Mouse (Mus musculus): ENCODE measurements at regions not wholly inside any gene's neighbourhood (a gene's known extent, or its start where the extent isn't known, plus 50 kb on each side); places are given as distances from the start of the nearest gene placed in this dataset.

- no peak overlapping the region for H3K4me3 ChIP-seq
- WGBS = 96% methylated on average over 8 of the region's 8 CpGs
- ATAC-seq (ENCODE audit: low FRiP score, low read depth) = no peak
These were observed 267.6 kb upstream of the Zfp637 start for GRCm38 (mm10) chr6:117573371-117573770.

DNA sequence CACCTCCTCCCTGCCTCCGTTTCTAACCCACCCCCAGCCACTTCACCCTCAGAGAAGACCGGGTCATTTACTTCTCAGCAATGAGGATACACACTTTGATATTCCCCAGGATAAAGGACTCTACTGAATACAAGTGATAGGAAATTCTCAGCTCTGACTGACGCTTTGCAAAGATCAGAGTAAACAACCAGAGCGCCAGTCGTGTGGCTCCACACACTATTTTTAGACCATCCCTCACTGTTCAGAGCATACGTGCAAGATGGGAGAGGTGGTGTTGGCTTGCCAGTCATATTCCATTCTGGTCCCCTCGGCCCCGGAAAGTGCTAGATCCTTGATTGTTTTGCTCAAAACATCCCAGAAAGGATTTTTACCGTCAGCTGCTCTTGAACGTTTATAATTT, 266.8 kb upstream of the Zfp637 start:
- H3K4me1 ChIP-seq = 0 out of 2 replicates have a peak, but pooled peaks cover 2% of the 10 kb centered on the region
- no peaks in the 10 kb centered on the region for H3K27me3 ChIP-seq
- no peak overlapping the region for H3K27ac ChIP-seq (replicated peaks)
- no peaks in the 10 kb centered on the region for H3K9me3 ChIP-seq
- ATAC-seq (ENCODE audit: low FRiP score, low read depth) = no peak
- 86% methylated on average over 10 of the region's 10 CpGs for WGBS
- no peaks in the 10 kb centered on the region for H3K36me3 ChIP-seq
- no peak overlapping the region for H3K4me2 ChIP-seq (replicated peaks)
- H3K4me3 ChIP-seq = no peak overlapping the region
- H3K9ac ChIP-seq (replicated peaks) = no peak overlapping the region

More at GRCm38 (mm10) chr6:117573371-117573770, 267.6 kb upstream of the Zfp637 start:
- Histone ChIP-seq H3K27me3 (no peaks in the 10 kb centered on the region), H3K9ac (replicated peaks) (no peak overlapping the region), H3K4me2 (replicated peaks) (no peak overlapping the region), H3K36me3 (no peaks in the 10 kb centered on the region), H3K9me3 (no peaks in the 10 kb centered on the region), H3K27ac (replicated peaks) (no peak overlapping the region), H3K4me1 (0 out of 2 replicates have a peak, but pooled peaks cover 2% of the 10 kb centered on the region)

GRCm38 (mm10) chr6:117575057-117575456, 265.9 kb upstream of the Zfp637 start:
- Histone ChIP-seq H3K4me3 (no peak overlapping the region), H3K27ac (replicated peaks) (no peak overlapping the region), H3K9ac (replicated peaks) (no peak overlapping the region), H3K4me2 (replicated peaks) (no peak overlapping the region), H3K36me3 (no peaks in the 10 kb centered on the region), H3K27me3 (no peaks in the 10 kb centered on the region), H3K9me3 (no peaks in the 10 kb centered on the region), H3K4me1 (no peaks in the 10 kb centered on the region)
- WGBS = 78% methylated on average over 5 of the region's 5 CpGs
- no peak for ATAC-seq (ENCODE audit: low FRiP score, low read depth)

DNA sequence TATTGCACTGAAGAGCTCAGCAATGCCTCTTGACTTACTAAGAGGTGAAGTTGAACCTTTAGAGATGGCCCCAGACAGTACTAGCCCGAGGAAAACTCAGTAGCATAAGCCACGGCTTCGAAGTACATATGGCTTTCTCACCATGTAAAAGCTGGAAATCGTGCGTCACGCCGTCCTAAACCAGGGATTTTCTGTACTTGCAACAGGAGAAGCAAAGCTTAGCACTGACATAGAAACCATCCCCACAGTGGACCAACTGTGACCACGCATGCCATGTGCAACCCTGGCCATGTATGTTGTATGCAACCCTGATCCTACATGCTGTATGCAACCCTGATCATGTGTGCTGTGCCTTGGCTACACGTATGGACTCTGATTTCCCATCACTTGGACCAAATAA, 265.0 kb upstream of the Zfp637 start:
- H3K27me3 ChIP-seq = no peaks in the 10 kb centered on the region
- H3K9ac ChIP-seq (replicated peaks) = no peak overlapping the region
- H3K9me3 ChIP-seq = no peaks in the 10 kb centered on the region
- no peak overlapping the region for H3K27ac ChIP-seq (replicated peaks)
- H3K36me3 ChIP-seq = no peaks in the 10 kb centered on the region
- WGBS = 94% methylated on average over 9 of the region's 9 CpGs
- no peaks in the 10 kb centered on the region for H3K4me1 ChIP-seq
- ATAC-seq (ENCODE audit: low FRiP score, low read depth) = no peak
- H3K4me2 ChIP-seq (replicated peaks) = no peak overlapping the region
- no peak overlapping the region for H3K4me3 ChIP-seq

GRCm38 (mm10) chr6:117577539-117578521, 263.1 kb upstream of the Zfp637 start:
- no peak for ATAC-seq (ENCODE audit: low FRiP score, low read depth)
- H3K4me3 ChIP-seq = no peak overlapping the region
- no peak overlapping the region for H3K9ac ChIP-seq (replicated peaks)
- H3K27ac ChIP-seq (replicated peaks) = no peak overlapping the region
- H3K9me3 ChIP-seq = no peaks in the 10 kb centered on the region
- H3K27me3 ChIP-seq = no peaks in the 10 kb centered on the region
- WGBS = 80% methylated on average over 10 of the region's 10 CpGs
- no peak overlapping the region for H3K4me2 ChIP-seq (replicated peaks)
- no peaks in the 10 kb centered on the region for H3K36me3 ChIP-seq
- H3K4me1 ChIP-seq = no peaks in the 10 kb centered on the region

- H3K27me3 ChIP-seq = no peaks in the 10 kb centered on the region
- H3K9me3 ChIP-seq = no peaks in the 10 kb centered on the region
- H3K4me2 ChIP-seq (replicated peaks) = no peak overlapping the region
- 82% methylated on average over 2 of the region's 2 CpGs for WGBS
- no peaks in the 10 kb centered on the region for H3K4me1 ChIP-seq
- ATAC-seq (ENCODE audit: low FRiP score, low read depth) = no peak
- no peaks in the 10 kb centered on the region for H3K36me3 ChIP-seq
- H3K9ac ChIP-seq (replicated peaks) = no peak overlapping the region
- no peak overlapping the region for H3K27ac ChIP-seq (replicated peaks)
- H3K4me3 ChIP-seq = no peak overlapping the region
These were observed 260.0 kb upstream of the Zfp637 start for GRCm38 (mm10) chr6:117580951-117581350.

- Histone ChIP-seq H3K9me3 (no peaks in the 10 kb centered on the region), H3K4me3 (no peak overlapping the region), H3K27me3 (no peaks in the 10 kb centered on the region), H3K27ac (replicated peaks) (no peak overlapping the region), H3K4me2 (replicated peaks) (no peak overlapping the region), H3K36me3 (no peaks in the 10 kb centered on the region), H3K9ac (replicated peaks) (no peak overlapping the region), H3K4me1 (no peaks in the 10 kb centered on the region)
- no peak for ATAC-seq (ENCODE audit: low FRiP score, low read depth)
- 92% methylated on average over 11 of the region's 11 CpGs for WGBS
These were observed 257.9 kb upstream of the Zfp637 start for GRCm38 (mm10) chr6:117583121-117583520.

DNA sequence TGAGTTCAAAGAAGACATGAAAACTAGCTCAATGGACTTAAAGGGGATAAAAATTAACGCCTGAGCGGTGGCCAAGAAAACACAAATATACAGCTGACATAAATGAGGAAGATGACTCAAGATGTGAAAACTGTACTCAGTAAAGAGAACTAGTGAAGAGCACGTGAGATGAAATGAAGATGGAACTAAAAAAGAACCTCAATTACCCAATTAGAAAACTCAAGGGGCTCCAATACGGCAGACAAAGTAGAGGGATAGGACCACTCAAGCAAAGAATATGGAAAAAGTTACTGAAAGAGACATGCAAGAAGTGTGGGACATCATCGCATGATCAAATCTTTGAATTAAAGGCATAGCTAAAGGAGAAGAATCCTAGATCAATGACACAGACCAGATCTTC, 256.4 kb upstream of the Zfp637 start:
- WGBS = 89% methylated on average over 5 of the region's 5 CpGs
- H3K9me3 ChIP-seq = no peaks in the 10 kb centered on the region
- no peak overlapping the region for H3K9ac ChIP-seq (replicated peaks)
- no peaks in the 10 kb centered on the region for H3K4me1 ChIP-seq
- no peaks in the 10 kb centered on the region for H3K27me3 ChIP-seq
- no peak overlapping the region for H3K4me2 ChIP-seq (replicated peaks)
- no peak for ATAC-seq (ENCODE audit: low FRiP score, low read depth)
- H3K27ac ChIP-seq (replicated peaks) = no peak overlapping the region
- no peaks in the 10 kb centered on the region for H3K36me3 ChIP-seq
- H3K4me3 ChIP-seq = no peak overlapping the region

GRCm38 (mm10) chr6:117596166-117596840, 244.7 kb upstream of the Zfp637 start:
- H3K27me3 ChIP-seq = no peaks in the 10 kb centered on the region
- H3K4me1 ChIP-seq = no peaks in the 10 kb centered on the region
- no peak overlapping the region for H3K4me3 ChIP-seq
- H3K36me3 ChIP-seq = no peaks in the 10 kb centered on the region
- no peaks in the 10 kb centered on the region for H3K9me3 ChIP-seq
- H3K9ac ChIP-seq (replicated peaks) = no peak overlapping the region
- 84% methylated on average over 8 of the region's 8 CpGs for WGBS
- ATAC-seq (ENCODE audit: low FRiP score, low read depth) = no peak
- no peak overlapping the region for H3K4me2 ChIP-seq (replicated peaks)
- no peak overlapping the region for H3K27ac ChIP-seq (replicated peaks)

DNA sequence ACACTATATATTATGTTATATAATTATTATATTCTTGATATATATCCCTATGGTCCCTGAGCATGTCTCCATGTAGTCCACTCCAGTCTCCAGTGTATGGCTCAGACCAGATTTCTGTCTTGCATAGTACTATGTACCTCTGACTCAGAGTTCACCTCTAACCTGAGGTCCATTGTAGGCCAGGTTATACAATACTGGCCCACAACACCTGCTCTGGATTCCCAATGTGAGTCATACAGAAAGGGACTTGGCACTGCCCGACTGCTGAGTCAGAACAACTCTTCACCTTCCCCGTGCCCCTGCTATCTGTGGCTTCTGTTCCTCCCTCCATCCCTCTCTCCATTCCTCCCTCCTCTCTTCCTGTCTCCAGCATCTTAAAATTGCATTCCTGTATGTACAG, 236.1 kb upstream of the Zfp637 start:
- H3K9ac ChIP-seq (replicated peaks) = no peak overlapping the region
- no peak for ATAC-seq (ENCODE audit: low FRiP score, low read depth)
- H3K9me3 ChIP-seq = no peaks in the 10 kb centered on the region
- H3K4me3 ChIP-seq = no peak overlapping the region
- 100% methylated on average over 2 of the region's 2 CpGs for WGBS
- no peak overlapping the region for H3K4me2 ChIP-seq (replicated peaks)
- no peak overlapping the region for H3K27ac ChIP-seq (replicated peaks)
- no peaks in the 10 kb centered on the region for H3K27me3 ChIP-seq
- no peaks in the 10 kb centered on the region for H3K4me1 ChIP-seq
- no peaks in the 10 kb centered on the region for H3K36me3 ChIP-seq

- Histone ChIP-seq H3K27me3 (no peaks in the 10 kb centered on the region), H3K4me2 (replicated peaks) (no peak overlapping the region), H3K27ac (replicated peaks) (no peak overlapping the region), H3K4me1 (no peaks in the 10 kb centered on the region), H3K4me3 (no peak overlapping the region), H3K36me3 (no peaks in the 10 kb centered on the region), H3K9me3 (no peaks in the 10 kb centered on the region), H3K9ac (replicated peaks) (no peak overlapping the region)
- ATAC-seq (ENCODE audit: low FRiP score, low read depth) = no peak
- whole genome bisulfite sequencing = 84% methylated on average over 4 of the region's 4 CpGs
These were observed 235.3 kb upstream of the Zfp637 start for GRCm38 (mm10) chr6:117605685-117606084.

GRCm38 (mm10) chr6:117606211-117606610, 234.8 kb upstream of the Zfp637 start:
- Histone ChIP-seq H3K9me3 (no peaks in the 10 kb centered on the region), H3K36me3 (no peaks in the 10 kb centered on the region), H3K27ac (replicated peaks) (no peak overlapping the region), H3K9ac (replicated peaks) (no peak overlapping the region), H3K27me3 (no peaks in the 10 kb centered on the region), H3K4me2 (replicated peaks) (no peak overlapping the region), H3K4me1 (no peaks in the 10 kb centered on the region), H3K4me3 (no peak overlapping the region)
- no peak for ATAC-seq (ENCODE audit: low FRiP score, low read depth)
- 88% methylated on average over 6 of the region's 6 CpGs for WGBS
